Mouse (Mus musculus) midbrain, embryonic 14.5 days (tissue): Measurements from ENCODE around the gene Asb9. TPM values are rescaled to one million over a fixed set of nuclear protein-coding genes. Genes with fewer than 3 reads are reported as not detected.

Experiments used
- ATAC-seq: fragments of 200-750 bp; cut with Nextera tagmentation; 2 replicates; pipeline ENCODE4 v1.8.0; 2017; ENCODE audit warnings: moderate number of reproducible peaks, moderate library complexity; ENCODE audit not compliant: low FRiP score, low TSS enrichment
- DNase-seq: peaks from one replicate; pipeline ENCODE4 v3.0.0-alpha.2; 2015
- H3K27ac ChIP-seq: fragments of 300-500 bp; sonication (generic); replicated peaks from 2 replicates; pipeline ENCODE4 v1.5.1; 2014; ENCODE audit warnings: mild to moderate bottlenecking, low read depth, low read length, moderate library complexity
- H3K27me3 ChIP-seq: fragments of 300-500 bp; sonication (generic); 2 replicates; pipeline ENCODE4 v1.6.1; 2014; ENCODE audit warnings: low read length, control low read depth, mixed read lengths; ENCODE audit not compliant: control insufficient read depth, insufficient read depth
- H3K36me3 ChIP-seq: fragments of 300-500 bp; sonication (generic); 2 replicates; pipeline ENCODE4 v1.6.1; 2014; ENCODE audit warnings: low read length, control low read depth; ENCODE audit not compliant: control insufficient read depth, insufficient read depth
- H3K4me1 ChIP-seq: fragments of 300-500 bp; sonication (generic); 2 replicates; pipeline ENCODE4 v1.6.1; 2014; ENCODE audit warnings: mild to moderate bottlenecking, antibody characterized with exemption, low read length, control low read depth; ENCODE audit not compliant: control insufficient read depth, insufficient read depth
- H3K4me2 ChIP-seq: fragments of 300-500 bp; sonication (generic); 2 replicates; pipeline ENCODE4 v1.6.1; 2014; ENCODE audit warnings: mild to moderate bottlenecking, low read length, moderate library complexity
- H3K4me3 ChIP-seq: fragments of 300-500 bp; sonication (generic); replicated peaks from 2 replicates; pipeline ENCODE4 v1.5.1; 2014; ENCODE audit warnings: low read depth, low read length
- H3K9ac ChIP-seq: fragments of 300-500 bp; sonication (generic); replicated peaks from 2 replicates; pipeline ENCODE4 v1.6.1; 2014; ENCODE audit warnings: mild to moderate bottlenecking, low read length, moderate library complexity
- H3K9me3 ChIP-seq: fragments of 300-500 bp; sonication (generic); 2 replicates; pipeline ENCODE4 v1.6.1; 2016; ENCODE audit warnings: low read length, control low read depth, mixed read lengths; ENCODE audit not compliant: control insufficient read depth
- WGBS: fragments of 180-500 bp; shearing (Covaris S2); extraction: QIAGEN DNeasy Blood & Tissue Kit; methylation state at CpG from one replicate; pipeline ENCODE4 v1.1.7; 2014; 5-methylcytosine and 5-hydroxymethylcytosine counted together
- polyA plus RNA-seq: library from polyadenylated mRNA; unstranded; fragments of >200 nt; fragmentation: Nextera tagmentation; extraction: Ambion mirVana; gene quantifications from 2 replicates; pipeline ENCODE4 v1.2.1, GENCODE M21; 2014

Gene Asb9
- polyA plus RNA-seq: not detected in 2 replicates

GRCm38 (mm10) chrX:164505709-164506498 lies at the start of gene Asb9:
TSS of gene Asb9 (plus strand) at chrX:164506327.
- no peak within 1 kb of the TSS for H3K27ac ChIP-seq
- H3K9me3 ChIP-seq: no peaks in the 10 kb centered on the region
- 78% methylated on average over 10 of the region's 10 CpGs for WGBS
- H3K4me1 ChIP-seq: no peaks in the 10 kb centered on the region
- no peaks in the 10 kb centered on the region for H3K27me3 ChIP-seq
- no peak within 1 kb of the TSS for H3K4me3 ChIP-seq
- no peak within 1 kb of the TSS for H3K4me2 ChIP-seq
- ATAC-seq (no peak), DNase-seq (no peak)
- no peak within 1 kb of the TSS for H3K9ac ChIP-seq
- no peaks in the 10 kb centered on the region for H3K36me3 ChIP-seq

GRCm38 (mm10) chrX:164459205-164459878 lies 46.8 kb upstream of the Asb9 start:
- Histone ChIP-seq H3K9me3 (no peaks in the 10 kb centered on the region), H3K27ac (no peak overlapping the region), H3K4me1 (no peaks in the 10 kb centered on the region), H3K4me3 (no peak overlapping the region), H3K4me2 (no peak overlapping the region), H3K27me3 (no peaks in the 10 kb centered on the region), H3K9ac (no peak overlapping the region), H3K36me3 (no peaks in the 10 kb centered on the region)
- ATAC-seq (no peak), DNase-seq (no peak)
- 68% methylated on average over 6 of the region's 6 CpGs for WGBS

- no peaks in the 10 kb centered on the region for H3K9me3 ChIP-seq
- no peaks in the 10 kb centered on the region for H3K4me1 ChIP-seq
- no peak overlapping the region for H3K4me3 ChIP-seq
- WGBS: 81% methylated on average over 2 of the region's 2 CpGs
- DNase-seq (no peak), ATAC-seq (no peak)
- H3K27me3 ChIP-seq: no peaks in the 10 kb centered on the region
- H3K36me3 ChIP-seq: no peaks in the 10 kb centered on the region
- no peak overlapping the region for H3K9ac ChIP-seq
- no peak overlapping the region for H3K4me2 ChIP-seq
- no peak overlapping the region for H3K27ac ChIP-seq
Observed at GRCm38 (mm10) chrX:164502258-164502657, 3.9 kb upstream of the Asb9 start.

GRCm38 (mm10) chrX:164507068-164507467 lies 941 bp downstream of the Asb9 start:
- DNase-seq: no peak
- no peaks in the 10 kb centered on the region for H3K4me1 ChIP-seq
- no peaks in the 10 kb centered on the region for H3K27me3 ChIP-seq
- no peaks in the 10 kb centered on the region for H3K9me3 ChIP-seq
- H3K9ac ChIP-seq: no peak overlapping the region
- no peaks in the 10 kb centered on the region for H3K36me3 ChIP-seq
- WGBS: 59% methylated on average over 4 of the region's 4 CpGs
- no peak for ATAC-seq
- no peak overlapping the region for H3K4me3 ChIP-seq
- H3K27ac ChIP-seq: no peak overlapping the region
- no peak overlapping the region for H3K4me2 ChIP-seq

GRCm38 (mm10) chrX:164508728-164509127 lies 2.6 kb downstream of the Asb9 start:
- Histone ChIP-seq H3K4me3 (no peak overlapping the region), H3K27ac (no peak overlapping the region), H3K4me2 (no peak overlapping the region), H3K9ac (no peak overlapping the region), H3K27me3 (no peaks in the 10 kb centered on the region), H3K9me3 (no peaks in the 10 kb centered on the region), H3K4me1 (no peaks in the 10 kb centered on the region), H3K36me3 (no peaks in the 10 kb centered on the region)
- DNase-seq (no peak), ATAC-seq (no peak)
- 65% methylated on average over 3 of the region's 3 CpGs for WGBS

GRCm38 (mm10) chrX:164522138-164522537 lies 16.0 kb downstream of the Asb9 start:
- ATAC-seq: no peak

GRCm38 (mm10) chrX:164526566-164526965 lies 20.4 kb downstream of the Asb9 start:
- Histone ChIP-seq H3K27me3 (no peaks in the 10 kb centered on the region), H3K27ac (no peak overlapping the region), H3K9me3 (no peaks in the 10 kb centered on the region), H3K4me2 (no peak overlapping the region), H3K36me3 (no peaks in the 10 kb centered on the region), H3K4me3 (no peak overlapping the region), H3K9ac (no peak overlapping the region), H3K4me1 (no peaks in the 10 kb centered on the region)
- DNase-seq (no peak), ATAC-seq (no peak)
- WGBS: 60% methylated on average over 1 of the region's 1 CpGs

More at GRCm38 (mm10) chrX:164522138-164522537, 16.0 kb downstream of the Asb9 start:
- no peak for DNase-seq
- H3K27me3 ChIP-seq: no peaks in the 10 kb centered on the region
- H3K4me3 ChIP-seq: no peak overlapping the region
- H3K4me1 ChIP-seq: no peaks in the 10 kb centered on the region
- no peak overlapping the region for H3K9ac ChIP-seq
- no peaks in the 10 kb centered on the region for H3K9me3 ChIP-seq
- no peak overlapping the region for H3K27ac ChIP-seq
- H3K4me2 ChIP-seq: no peak overlapping the region
- no peaks in the 10 kb centered on the region for H3K36me3 ChIP-seq

- H3K9me3 ChIP-seq: no peaks in the 10 kb centered on the region
- peak overlapping the region; percentile 12; the same call in 1 of the 2 replicates for H3K4me2 ChIP-seq
- no peak overlapping the region for H3K4me3 ChIP-seq
- 38% methylated on average over 11 of the region's 11 CpGs for WGBS
- no peaks in the 10 kb centered on the region for H3K36me3 ChIP-seq
- no peak overlapping the region for H3K9ac ChIP-seq
- H3K4me1 ChIP-seq: no peaks in the 10 kb centered on the region
- H3K27me3 ChIP-seq: 0 out of 2 replicates have a peak, but pooled peaks cover 7% of the 10 kb centered on the region
- no peak for ATAC-seq
- peak; percentile 88 for DNase-seq
- H3K27ac ChIP-seq: no peak overlapping the region
Observed at GRCm38 (mm10) chrX:164541436-164542317, 35.5 kb downstream of the Asb9 start.
